Mouse (Mus musculus) heart, embryonic 14.5 days (tissue): ENCODE results near the gene Mzf1. TPM values are rescaled to one million over a fixed set of nuclear protein-coding genes. Genes with fewer than 3 reads are reported as not detected.
A peak's percentile ranks its signal among the peaks of the same experiment; 100 is the strongest.

Source experiments
- ATAC-seq: fragments of 200-750 bp; cut with Nextera tagmentation; 2 replicates; pipeline ENCODE4 v1.8.0; 2017; ENCODE audit warnings: low read depth, moderate TSS enrichment; ENCODE audit not compliant: insufficient number of reproducible peaks, insufficient read depth, low FRiP score
- H3K27ac ChIP-seq, 2 experiments: fragments of 200-500 bp in 1 of 2; fragments of 300-500 bp in 1 of 2; sonication (generic) in 1 of 2; replicated peaks in 1 of 2; 2 replicates each; pipeline ENCODE4 v1.5.1; 2012 to 2014; ENCODE audit warnings: low read depth in 2 of 2, low read length in 2 of 2, control low read depth in 1 of 2, mild to moderate bottlenecking in 1 of 2, mixed read lengths in 1 of 2; ENCODE audit not compliant: control insufficient read depth in 1 of 2, insufficient read depth in 1 of 2
- H3K27me3 ChIP-seq: fragments of 300-500 bp; sonication (generic); 2 replicates; pipeline ENCODE4 v1.6.1; 2014; ENCODE audit warnings: mild to moderate bottlenecking, low read length, control low read depth; ENCODE audit not compliant: control insufficient read depth, insufficient read depth
- H3K36me3 ChIP-seq: fragments of 300-500 bp; sonication (generic); 2 replicates; pipeline ENCODE4 v1.6.1; 2014; ENCODE audit warnings: mild to moderate bottlenecking, control low read depth, low read length, mixed read lengths; ENCODE audit not compliant: control insufficient read depth, insufficient read depth
- H3K4me1 ChIP-seq, 2 experiments: fragments of 200-500 bp in 1 of 2; fragments of 300-500 bp in 1 of 2; sonication (generic) in 1 of 2; 2 replicates each; pipeline ENCODE4 v1.6.1; 2012 to 2014; ENCODE audit warnings: low read length in 2 of 2, control low read depth in 1 of 2, mixed read lengths in 1 of 2; ENCODE audit not compliant: control insufficient read depth in 2 of 2, insufficient read depth in 2 of 2
- H3K4me2 ChIP-seq: fragments of 300-500 bp; sonication (generic); 2 replicates; pipeline ENCODE4 v1.6.1; 2014; ENCODE audit warnings: mild to moderate bottlenecking, low read length
- H3K4me3 ChIP-seq, 2 experiments: fragments of 200-500 bp in 1 of 2; fragments of 300-500 bp in 1 of 2; sonication (generic) in 1 of 2; 2 replicates each; pipeline ENCODE4 v1.5.1; 2012 to 2014; ENCODE audit warnings: low read length in 2 of 2, mild to moderate bottlenecking in 2 of 2, control low read depth in 1 of 2, low read depth in 1 of 2, moderate library complexity in 1 of 2; ENCODE audit not compliant: control insufficient read depth in 1 of 2, insufficient read depth in 1 of 2
- H3K9ac ChIP-seq: fragments of 300-500 bp; sonication (generic); 2 replicates; pipeline ENCODE4 v1.6.1; 2014; ENCODE audit warnings: mild to moderate bottlenecking, low read length
- H3K9me3 ChIP-seq: fragments of 300-500 bp; sonication (generic); 2 replicates; pipeline ENCODE4 v1.6.1; 2016; ENCODE audit warnings: low read length, control low read depth; ENCODE audit not compliant: control insufficient read depth
- WGBS: fragments of 180-500 bp; shearing (Covaris S2); extraction: QIAGEN DNeasy Blood & Tissue Kit; methylation state at CpG from one replicate; pipeline ENCODE4 v1.1.7; 2014; 5-methylcytosine and 5-hydroxymethylcytosine counted together
- polyA plus RNA-seq: library from polyadenylated mRNA; unstranded; fragments of >200 nt; fragmentation: Nextera tagmentation; extraction: Ambion mirVana; gene quantifications from 2 replicates; pipeline ENCODE4 v1.2.1, GENCODE M21; 2014

Gene Mzf1
- polyA plus RNA-seq, 1 experiment from 2014 or later, result 1.4 TPM

DNA sequence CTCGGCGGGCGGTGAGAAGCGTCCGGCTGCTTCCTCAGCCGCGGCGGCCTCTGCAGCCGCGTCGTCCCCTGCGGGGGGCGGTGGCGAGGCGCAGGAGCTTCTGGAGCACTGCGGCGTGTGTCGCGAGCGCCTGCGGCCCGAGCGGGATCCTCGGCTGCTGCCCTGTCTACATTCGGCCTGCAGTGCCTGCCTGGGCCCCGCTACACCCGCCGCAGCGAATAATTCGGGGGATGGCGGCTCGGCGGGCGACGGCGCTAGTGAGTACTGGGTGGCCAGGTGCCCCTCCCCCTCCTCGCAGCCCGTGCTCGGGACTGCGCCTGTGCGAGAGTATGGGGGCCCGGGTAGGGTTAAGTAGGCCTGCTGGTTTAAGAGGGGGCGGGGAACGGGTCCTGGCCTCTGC, 29.8 kb downstream of the Mzf1 start:
- Histone ChIP-seq H3K4me1 (peaks cover 11 to 15% of the 10 kb centered on the region in 2 experiments), H3K27me3 (no peaks in the 10 kb centered on the region), H3K9me3 (no peaks in the 10 kb centered on the region), H3K27ac (peak overlapping the region; percentile 98 to 100), H3K9ac (peak overlapping the region; percentile 95), H3K4me2 (peak overlapping the region; percentile 92), H3K4me3 (peak overlapping the region; percentile 86 to 95), H3K36me3 (peaks cover 46% of the 10 kb centered on the region)
- ATAC-seq, result peak; percentile 71
- WGBS, result under 1% methylated on average over 42 of the region's 44 CpGs

GRCm38 (mm10) chr7:13023928-13024731, 30.4 kb downstream of the Mzf1 start:
- Histone ChIP-seq H3K4me1 (peaks cover 11 to 15% of the 10 kb centered on the region in 2 experiments), H3K27ac (peak overlapping the region; percentile 98 to 100), H3K9ac (peak overlapping the region; percentile 95), H3K9me3 (no peaks in the 10 kb centered on the region), H3K4me2 (peak overlapping the region; percentile 92), H3K36me3 (peaks cover 39% of the 10 kb centered on the region), H3K27me3 (no peaks in the 10 kb centered on the region), H3K4me3 (peak overlapping the region; percentile 86 to 95)
- ATAC-seq, result peak; percentile 80
- WGBS, result under 1% methylated on average over 67 of the region's 95 CpGs

DNA sequence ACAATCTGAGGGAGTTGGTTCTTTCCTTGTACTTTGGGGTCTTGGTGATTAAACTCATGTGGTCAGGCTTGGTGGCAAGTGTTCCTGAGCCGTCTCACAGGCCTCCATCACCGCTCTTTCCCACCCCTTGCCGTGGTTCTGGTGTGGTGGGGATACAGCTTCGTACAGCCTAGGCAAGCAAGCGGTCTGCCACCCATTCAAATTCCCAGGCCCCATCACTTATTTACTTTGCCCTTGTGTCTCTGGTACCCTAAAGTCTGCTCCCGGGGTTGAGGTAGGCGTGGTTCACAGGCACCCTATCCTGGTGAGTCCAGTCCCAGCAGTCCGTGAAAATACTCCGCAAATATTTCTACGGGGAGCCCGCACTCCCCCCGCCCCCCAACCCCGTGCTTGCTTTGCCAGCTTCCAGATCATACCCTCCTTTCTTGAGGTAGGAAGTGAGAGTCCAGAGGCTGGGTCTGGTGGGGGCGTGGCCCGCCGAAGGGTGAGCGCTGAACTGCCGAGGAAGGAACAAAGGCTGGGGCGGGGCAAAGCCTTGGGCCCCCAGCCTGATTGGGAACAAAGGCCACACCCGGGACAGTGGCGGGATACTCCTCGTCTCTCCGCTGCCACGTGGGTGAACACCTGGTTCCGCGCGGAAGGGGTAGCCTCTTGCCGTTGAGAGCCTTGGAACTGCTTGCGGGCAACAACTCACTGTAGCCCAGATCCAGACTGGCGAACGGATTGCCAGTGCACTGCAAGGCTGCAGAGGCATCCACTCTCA, 31.6 kb downstream of the Mzf1 start:
- peaks cover 27% of the 10 kb centered on the region for H3K36me3 ChIP-seq
- H3K27ac ChIP-seq, result peak overlapping the region; percentile 84 to 98
- no peaks in the 10 kb centered on the region for H3K27me3 ChIP-seq
- peak; percentile 49 for ATAC-seq
- peak overlapping the region; percentile 95 for H3K9ac ChIP-seq
- WGBS, result 5% methylated on average over 31 of the region's 31 CpGs
- peaks cover 11 to 15% of the 10 kb centered on the region in 2 experiments for H3K4me1 ChIP-seq
- peak overlapping the region; percentile 86 to 95 for H3K4me3 ChIP-seq
- no peaks in the 10 kb centered on the region for H3K9me3 ChIP-seq
- peak overlapping the region; percentile 92 for H3K4me2 ChIP-seq

GRCm38 (mm10) chr7:13015217-13015616, 39.3 kb downstream of the Mzf1 start:
- Histone ChIP-seq H3K27me3 (no peaks in the 10 kb centered on the region), H3K4me1 (peaks cover 5 to 6% of the 10 kb centered on the region in 2 experiments), H3K4me3 (no peak overlapping the region), H3K9ac (no peak overlapping the region), H3K9me3 (no peaks in the 10 kb centered on the region), H3K36me3 (no peaks in the 10 kb centered on the region), H3K27ac (no peak overlapping the region), H3K4me2 (no peak overlapping the region)
- WGBS, result 85% methylated on average over 1 of the region's 1 CpGs
- ATAC-seq, result no peak

DNA sequence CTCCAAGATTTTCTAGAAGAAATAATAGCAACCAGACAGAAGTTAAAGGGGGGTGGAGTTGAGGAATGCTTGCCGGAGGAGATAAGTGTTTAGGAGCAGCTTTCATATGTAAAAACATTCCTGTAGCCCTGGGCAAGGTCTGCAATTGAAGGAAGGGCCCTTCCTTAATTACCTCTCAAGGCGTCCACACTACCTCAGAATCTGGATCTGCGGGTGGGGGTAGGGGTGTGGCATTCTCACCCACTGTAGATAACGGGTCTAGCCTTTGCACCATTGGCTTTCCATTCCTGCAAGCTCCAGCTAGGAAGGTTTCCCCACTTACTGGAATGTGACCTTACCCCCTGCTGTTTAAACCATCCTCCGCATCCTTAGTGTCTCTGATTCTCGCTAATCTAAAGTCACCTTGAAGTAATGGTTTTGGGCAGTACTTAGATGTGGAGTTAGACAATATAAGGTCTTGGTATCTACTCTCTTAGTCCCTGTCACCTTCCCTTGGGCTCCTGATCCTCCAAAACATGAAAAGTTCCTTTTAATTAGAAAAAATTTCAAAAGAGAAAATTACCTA, 40.2 kb downstream of the Mzf1 start:
- H3K9ac ChIP-seq, result no peak overlapping the region
- no peaks in the 10 kb centered on the region for H3K36me3 ChIP-seq
- H3K9me3 ChIP-seq, result no peaks in the 10 kb centered on the region
- no peak for ATAC-seq
- peaks cover 6 to 7% of the 10 kb centered on the region in 2 experiments for H3K4me1 ChIP-seq
- 34% methylated on average over 6 of the region's 6 CpGs for WGBS
- no peak overlapping the region for H3K4me2 ChIP-seq
- no peak overlapping the region for H3K4me3 ChIP-seq
- H3K27me3 ChIP-seq, result no peaks in the 10 kb centered on the region
- no peak overlapping the region for H3K27ac ChIP-seq

DNA sequence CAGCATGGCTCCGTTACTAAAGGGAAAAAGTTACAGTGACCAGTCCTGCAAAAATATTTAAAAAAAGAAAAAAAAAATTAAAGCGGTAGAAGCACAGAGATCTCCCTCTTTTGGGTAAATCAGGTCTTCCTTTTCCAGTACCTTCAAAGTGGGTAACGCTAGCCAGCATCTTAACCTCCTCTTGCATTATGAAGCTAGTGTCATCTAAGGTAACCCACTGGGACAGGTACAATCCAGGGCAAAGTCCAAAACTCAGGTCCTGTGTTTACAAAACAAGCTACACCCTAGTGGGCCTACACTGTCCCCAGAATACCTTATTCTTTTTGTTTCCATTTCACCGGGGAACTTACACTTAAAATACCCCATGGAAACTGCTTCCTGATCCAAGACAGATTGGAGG, 40.9 kb downstream of the Mzf1 start:
- no peak for ATAC-seq
- no peak overlapping the region for H3K27ac ChIP-seq
- 62% methylated on average over 4 of the region's 4 CpGs for WGBS

More for the DNA sequence above, 40.9 kb downstream of the Mzf1 start:
- Histone ChIP-seq H3K27me3 (no peaks in the 10 kb centered on the region), H3K9ac (no peak overlapping the region), H3K4me2 (no peak overlapping the region), H3K36me3 (no peaks in the 10 kb centered on the region), H3K4me1 (peaks cover 6 to 13% of the 10 kb centered on the region in 2 experiments), H3K9me3 (no peaks in the 10 kb centered on the region), H3K4me3 (no peak overlapping the region)
